Mouse (Mus musculus): ENCODE measurements at regions not wholly inside any gene's neighbourhood (a gene's known extent, or its start where the extent isn't known, plus 50 kb on each side); places are given as distances from the start of the nearest gene placed in this dataset.

DNA sequence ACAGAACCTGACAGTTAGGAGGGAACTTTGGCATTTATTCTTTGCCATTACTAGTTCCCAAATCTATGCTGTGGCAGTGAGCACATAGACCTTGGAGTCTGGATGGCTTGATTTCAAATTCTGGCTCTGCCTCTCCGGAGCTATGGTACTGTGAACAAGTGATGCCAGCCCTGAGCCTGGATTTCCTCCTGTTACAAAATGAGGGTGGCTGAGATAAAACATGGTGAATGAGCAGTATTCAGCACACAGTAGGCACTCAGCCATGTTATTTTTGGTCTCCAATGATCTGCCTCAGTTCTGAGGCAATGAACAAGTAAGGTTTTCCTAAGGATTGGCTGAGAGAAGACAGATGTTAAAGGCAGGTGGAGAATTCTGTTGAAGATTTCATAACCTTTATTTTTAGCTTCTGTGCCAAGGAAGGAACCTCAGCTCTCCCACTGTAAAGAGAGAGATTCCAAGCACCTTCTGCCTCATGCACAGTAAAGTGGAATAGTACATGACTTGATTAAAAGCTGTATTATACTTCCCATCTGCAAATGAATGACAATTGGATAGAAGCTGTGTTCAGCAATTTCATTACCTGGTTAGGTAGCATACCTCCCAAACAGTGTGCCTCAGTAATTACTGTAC, 369.1 kb downstream of the 1810013L24Rik start:
- Histone ChIP-seq H3K4me1 (ENCODE audit: insufficient read depth, low read length) (no peaks in the 10 kb centered on the region), H3K9ac (replicated peaks; ENCODE audit: low read length) (no peak overlapping the region), H3K9me3 (ENCODE audit: low read length) (no peaks in the 10 kb centered on the region), H3K4me2 (replicated peaks; ENCODE audit: low read depth, low read length) (no peak overlapping the region), H3K27me3 (ENCODE audit: insufficient read depth, low read length) (no peaks in the 10 kb centered on the region), H3K27ac (ENCODE audit: low read length) (no peak overlapping the region), H3K36me3 (ENCODE audit: insufficient read depth, low read length) (no peaks in the 10 kb centered on the region), H3K4me3 (ENCODE audit: low read length) (no peak overlapping the region)
- 92% methylated on average over 1 of the region's 1 CpGs for WGBS
- ATAC-seq (ENCODE audit: low FRiP score, low TSS enrichment), result no peak

DNA sequence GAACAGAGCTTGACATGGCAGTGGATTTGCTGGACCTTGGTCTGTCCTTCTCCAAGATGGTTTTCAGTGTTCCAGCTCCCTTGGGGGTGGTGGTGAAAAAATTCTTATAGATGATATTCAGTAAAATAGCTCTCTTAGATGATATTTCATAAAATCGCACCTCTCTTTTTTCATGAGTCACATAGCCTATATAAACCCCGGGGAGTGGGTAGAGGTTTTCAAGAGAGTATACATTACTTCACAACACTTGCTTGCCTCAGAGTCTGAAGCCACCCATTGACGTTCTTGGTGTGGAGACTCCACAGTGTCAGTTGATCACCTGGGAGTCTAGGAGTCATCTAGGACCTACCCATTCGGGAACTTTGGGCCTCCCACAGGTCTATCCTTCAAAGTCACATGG, 378.7 kb downstream of the 1810013L24Rik start:
- H3K4me2 ChIP-seq (replicated peaks; ENCODE audit: low read depth, low read length), result no peak overlapping the region
- H3K9me3 ChIP-seq (ENCODE audit: low read length), result no peaks in the 10 kb centered on the region
- ATAC-seq (ENCODE audit: low FRiP score, low TSS enrichment), result no peak
- no peaks in the 10 kb centered on the region for H3K27me3 ChIP-seq (ENCODE audit: insufficient read depth, low read length)
- H3K27ac ChIP-seq (ENCODE audit: low read length), result no peak overlapping the region
- no peak overlapping the region for H3K9ac ChIP-seq (replicated peaks; ENCODE audit: low read length)
- H3K36me3 ChIP-seq (ENCODE audit: insufficient read depth, low read length), result no peaks in the 10 kb centered on the region
- H3K4me3 ChIP-seq (ENCODE audit: low read length), result no peak overlapping the region
- WGBS, result 87% methylated on average over 4 of the region's 4 CpGs
- H3K4me1 ChIP-seq (ENCODE audit: insufficient read depth, low read length), result no peaks in the 10 kb centered on the region

DNA sequence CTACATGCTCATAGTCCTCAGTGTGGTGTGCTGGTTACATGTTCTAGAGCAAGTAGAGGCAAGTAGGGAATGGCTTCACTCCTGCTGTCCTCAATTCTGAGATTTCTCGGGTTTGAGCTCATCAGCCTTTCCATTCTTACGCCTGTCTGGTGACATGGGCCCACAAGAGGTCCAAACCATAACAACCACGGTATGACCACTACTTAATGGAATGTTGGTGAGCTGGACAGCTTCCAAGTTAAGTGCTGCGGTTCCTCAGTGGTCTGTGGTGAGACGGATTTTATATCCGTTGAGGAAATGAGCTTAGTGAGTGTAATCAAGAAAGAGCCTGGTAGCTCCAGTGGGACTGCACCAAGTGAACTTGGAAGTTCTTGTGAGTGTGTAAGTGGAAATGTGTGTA, 381.6 kb downstream of the 1810013L24Rik start:
- no peak overlapping the region for H3K4me2 ChIP-seq (replicated peaks; ENCODE audit: low read depth, low read length)
- no peak overlapping the region for H3K27ac ChIP-seq (ENCODE audit: low read length)
- no peaks in the 10 kb centered on the region for H3K36me3 ChIP-seq (ENCODE audit: insufficient read depth, low read length)
- H3K27me3 ChIP-seq (ENCODE audit: insufficient read depth, low read length), result no peaks in the 10 kb centered on the region
- H3K9ac ChIP-seq (replicated peaks; ENCODE audit: low read length), result no peak overlapping the region
- H3K9me3 ChIP-seq (ENCODE audit: low read length), result no peaks in the 10 kb centered on the region
- ATAC-seq (ENCODE audit: low FRiP score, low TSS enrichment), result no peak
- no peaks in the 10 kb centered on the region for H3K4me1 ChIP-seq (ENCODE audit: insufficient read depth, low read length)
- WGBS, result 68% methylated on average over 6 of the region's 6 CpGs
- H3K4me3 ChIP-seq (ENCODE audit: low read length), result no peak overlapping the region

DNA sequence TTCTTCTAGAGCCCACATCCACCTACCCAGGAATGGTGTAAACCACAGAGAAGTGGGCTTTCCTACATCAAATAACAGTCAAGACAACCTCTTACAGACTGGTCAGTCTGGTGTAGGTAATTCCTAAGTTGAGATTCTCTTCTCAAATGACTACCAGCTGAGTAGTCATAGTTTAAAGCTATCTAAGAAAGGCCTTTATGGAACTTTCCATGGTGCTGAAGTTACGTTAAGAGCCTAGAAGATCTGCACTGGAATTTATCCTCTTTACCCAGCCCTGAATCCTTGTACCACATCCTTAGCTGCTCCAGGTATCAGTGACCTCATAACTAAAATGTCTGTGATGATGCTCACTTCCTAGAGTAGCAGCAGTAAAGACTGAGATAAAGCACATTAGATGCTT, 385.2 kb downstream of the 1810013L24Rik start:
- no peak overlapping the region for H3K4me3 ChIP-seq (ENCODE audit: low read length)
- H3K36me3 ChIP-seq (ENCODE audit: insufficient read depth, low read length), result no peaks in the 10 kb centered on the region
- no peak for ATAC-seq (ENCODE audit: low FRiP score, low TSS enrichment)
- 46% methylated on average over 1 of the region's 1 CpGs for WGBS
- no peak overlapping the region for H3K9ac ChIP-seq (replicated peaks; ENCODE audit: low read length)
- H3K27ac ChIP-seq (ENCODE audit: low read length), result no peak overlapping the region
- H3K4me1 ChIP-seq (ENCODE audit: insufficient read depth, low read length), result no peaks in the 10 kb centered on the region
- H3K4me2 ChIP-seq (replicated peaks; ENCODE audit: low read depth, low read length), result no peak overlapping the region
- H3K27me3 ChIP-seq (ENCODE audit: insufficient read depth, low read length), result no peaks in the 10 kb centered on the region
- H3K9me3 ChIP-seq (ENCODE audit: low read length), result no peaks in the 10 kb centered on the region

DNA sequence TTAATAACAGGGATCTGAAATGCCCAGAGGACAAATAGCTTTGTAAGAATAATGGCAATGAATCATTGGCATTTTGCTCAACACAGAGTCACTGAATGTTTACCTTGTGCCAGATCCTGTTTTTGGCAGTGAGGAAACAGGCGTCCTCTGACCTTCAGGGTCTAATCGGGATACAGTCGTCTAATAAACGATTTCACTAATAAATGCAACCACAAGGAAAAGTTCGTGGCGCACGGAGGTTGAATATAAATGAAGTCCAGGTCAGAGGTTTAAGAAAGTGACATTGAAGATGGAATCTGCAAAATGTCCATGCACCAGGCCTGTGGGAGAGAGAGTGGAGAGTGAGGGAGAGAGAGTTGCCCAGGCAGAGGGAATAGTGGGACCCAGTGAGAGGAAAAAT, 387.5 kb downstream of the 1810013L24Rik start:
- no peaks in the 10 kb centered on the region for H3K9me3 ChIP-seq (ENCODE audit: low read length)
- no peak overlapping the region for H3K4me2 ChIP-seq (replicated peaks; ENCODE audit: low read depth, low read length)
- WGBS, result 83% methylated on average over 7 of the region's 7 CpGs
- no peak overlapping the region for H3K9ac ChIP-seq (replicated peaks; ENCODE audit: low read length)
- H3K4me1 ChIP-seq (ENCODE audit: insufficient read depth, low read length), result no peaks in the 10 kb centered on the region
- no peaks in the 10 kb centered on the region for H3K27me3 ChIP-seq (ENCODE audit: insufficient read depth, low read length)
- H3K36me3 ChIP-seq (ENCODE audit: insufficient read depth, low read length), result no peaks in the 10 kb centered on the region
- no peak for ATAC-seq (ENCODE audit: low FRiP score, low TSS enrichment)
- no peak overlapping the region for H3K4me3 ChIP-seq (ENCODE audit: low read length)
- no peak overlapping the region for H3K27ac ChIP-seq (ENCODE audit: low read length)

DNA sequence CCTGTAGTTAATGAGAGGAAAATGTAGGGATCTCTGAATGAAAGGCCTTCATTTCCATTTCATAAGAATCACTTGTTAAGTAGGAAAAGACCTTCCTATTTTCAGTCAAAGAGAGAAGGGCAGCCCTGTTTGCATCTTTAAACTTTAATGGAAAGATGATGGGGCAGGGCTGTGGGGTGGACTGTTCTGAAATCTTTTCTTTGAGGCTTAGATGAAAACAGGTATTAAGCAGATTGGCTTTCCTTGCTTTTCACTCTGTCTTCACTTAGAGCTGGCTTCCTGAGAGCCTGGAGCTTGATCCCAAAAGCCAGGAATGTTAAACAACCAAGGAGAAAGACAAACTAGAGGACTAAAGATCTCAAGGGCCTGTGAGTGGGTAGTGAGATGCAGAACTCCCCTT, 400.3 kb downstream of the 1810013L24Rik start:
- Histone ChIP-seq H3K4me2 (replicated peaks; ENCODE audit: low read depth, low read length) (no peak overlapping the region), H3K9ac (replicated peaks; ENCODE audit: low read length) (no peak overlapping the region), H3K4me3 (ENCODE audit: low read length) (no peak overlapping the region), H3K27ac (ENCODE audit: low read length) (no peak overlapping the region), H3K4me1 (ENCODE audit: insufficient read depth, low read length) (no peaks in the 10 kb centered on the region), H3K27me3 (ENCODE audit: insufficient read depth, low read length) (no peaks in the 10 kb centered on the region), H3K9me3 (ENCODE audit: low read length) (no peaks in the 10 kb centered on the region), H3K36me3 (ENCODE audit: insufficient read depth, low read length) (no peaks in the 10 kb centered on the region)
- ATAC-seq (ENCODE audit: low FRiP score, low TSS enrichment), result no peak

DNA sequence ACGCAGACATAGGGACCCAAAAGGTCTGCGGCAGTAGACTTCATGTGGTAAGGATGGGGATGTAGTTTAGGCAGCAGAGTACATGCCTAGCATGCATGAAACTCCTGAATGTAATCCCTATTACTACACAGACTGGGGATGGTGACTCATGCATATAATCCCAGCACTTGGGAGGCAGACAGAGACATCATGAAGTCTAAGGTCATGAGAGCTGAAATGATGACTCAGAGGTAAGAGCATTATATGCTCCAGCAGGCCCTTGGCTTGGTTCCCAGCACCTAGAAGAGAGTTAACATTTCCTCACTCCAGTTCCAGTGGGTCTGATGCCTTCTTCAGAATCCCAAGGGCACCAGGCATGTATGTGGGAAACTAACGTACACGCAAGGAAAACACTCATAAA, 412.2 kb downstream of the 1810013L24Rik start:
- H3K27ac ChIP-seq (ENCODE audit: low read length), result no peak overlapping the region

GRCm38 (mm10) chr16:9247198-9247597, 417.3 kb downstream of the 1810013L24Rik start:
- H3K9ac ChIP-seq (replicated peaks; ENCODE audit: low read length), result no peak overlapping the region
- no peaks in the 10 kb centered on the region for H3K27me3 ChIP-seq (ENCODE audit: insufficient read depth, low read length)
- WGBS, result 37% methylated on average over 3 of the region's 3 CpGs
- no peak overlapping the region for H3K4me2 ChIP-seq (replicated peaks; ENCODE audit: low read depth, low read length)
- ATAC-seq (ENCODE audit: low FRiP score, low TSS enrichment), result no peak; the same call in 1 of the 2 replicates
- H3K4me3 ChIP-seq (ENCODE audit: low read length), result no peak overlapping the region
- no peaks in the 10 kb centered on the region for H3K4me1 ChIP-seq (ENCODE audit: insufficient read depth, low read length)
- H3K36me3 ChIP-seq (ENCODE audit: insufficient read depth, low read length), result no peaks in the 10 kb centered on the region
- no peak overlapping the region for H3K27ac ChIP-seq (ENCODE audit: low read length)
- no peaks in the 10 kb centered on the region for H3K9me3 ChIP-seq (ENCODE audit: low read length)

More for the DNA sequence above, 412.2 kb downstream of the 1810013L24Rik start:
- Histone ChIP-seq H3K27me3 (ENCODE audit: insufficient read depth, low read length) (no peaks in the 10 kb centered on the region), H3K9ac (replicated peaks; ENCODE audit: low read length) (no peak overlapping the region), H3K4me1 (ENCODE audit: insufficient read depth, low read length) (no peaks in the 10 kb centered on the region), H3K4me2 (replicated peaks; ENCODE audit: low read depth, low read length) (no peak overlapping the region), H3K9me3 (ENCODE audit: low read length) (peaks cover 9% of the 10 kb centered on the region), H3K36me3 (ENCODE audit: insufficient read depth, low read length) (no peaks in the 10 kb centered on the region), H3K4me3 (ENCODE audit: low read length) (no peak overlapping the region)
- WGBS, result 87% methylated on average over 4 of the region's 4 CpGs
- no peak for ATAC-seq (ENCODE audit: low FRiP score, low TSS enrichment)

- H3K4me2 ChIP-seq (replicated peaks; ENCODE audit: low read depth, low read length), result no peak overlapping the region
- H3K9ac ChIP-seq (replicated peaks; ENCODE audit: low read length), result no peak overlapping the region
- H3K36me3 ChIP-seq (ENCODE audit: insufficient read depth, low read length), result no peaks in the 10 kb centered on the region
- H3K27ac ChIP-seq (ENCODE audit: low read length), result no peak overlapping the region
- WGBS, result 76% methylated on average over 1 of the region's 1 CpGs
- no peaks in the 10 kb centered on the region for H3K9me3 ChIP-seq (ENCODE audit: low read length)
- no peaks in the 10 kb centered on the region for H3K27me3 ChIP-seq (ENCODE audit: insufficient read depth, low read length)
- no peaks in the 10 kb centered on the region for H3K4me1 ChIP-seq (ENCODE audit: insufficient read depth, low read length)
- H3K4me3 ChIP-seq (ENCODE audit: low read length), result no peak overlapping the region
- ATAC-seq (ENCODE audit: low FRiP score, low TSS enrichment), result no peak
Measured at GRCm38 (mm10) chr16:9253054-9253453, 423.2 kb downstream of the 1810013L24Rik start.

DNA sequence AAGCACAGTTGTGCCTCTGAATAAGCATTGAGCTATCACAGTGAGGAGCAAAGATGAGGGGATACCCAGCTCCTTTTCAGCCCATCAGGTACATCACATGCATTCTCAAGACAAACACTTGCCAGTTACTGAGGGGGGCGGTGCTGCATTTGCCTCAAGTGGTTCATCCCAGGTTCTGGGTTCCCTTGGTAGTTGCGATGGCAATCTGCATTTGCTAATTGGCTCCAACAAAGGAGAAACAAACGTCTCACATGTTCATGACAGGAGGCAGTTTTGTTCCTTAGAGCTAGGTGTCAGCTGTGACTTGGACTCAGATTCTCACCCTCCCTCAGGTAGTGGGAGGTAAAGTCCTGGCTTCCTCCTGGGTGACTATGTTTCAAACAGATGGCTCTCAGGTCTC, 425.5 kb downstream of the 1810013L24Rik start:
- Histone ChIP-seq H3K9me3 (ENCODE audit: low read length) (no peaks in the 10 kb centered on the region), H3K27ac (ENCODE audit: low read length) (no peak overlapping the region), H3K4me1 (ENCODE audit: insufficient read depth, low read length) (no peaks in the 10 kb centered on the region), H3K4me2 (replicated peaks; ENCODE audit: low read depth, low read length) (no peak overlapping the region), H3K27me3 (ENCODE audit: insufficient read depth, low read length) (no peaks in the 10 kb centered on the region), H3K36me3 (ENCODE audit: insufficient read depth, low read length) (no peaks in the 10 kb centered on the region), H3K4me3 (ENCODE audit: low read length) (no peak overlapping the region), H3K9ac (replicated peaks; ENCODE audit: low read length) (no peak overlapping the region)
- 51% methylated on average over 3 of the region's 3 CpGs for WGBS
- ATAC-seq (ENCODE audit: low FRiP score, low TSS enrichment), result no peak
